Mouse (Mus musculus) thymus, adult 18-20 months (tissue): ENCODE results near the gene Auts2.

Experiments used
- DNase-seq, 2 experiments: peaks; one replicate each; pipeline ENCODE4 v3.0.0; 2022; ENCODE audit warnings: mixed read lengths in 2 of 2

The Auts2 gene

DNA sequence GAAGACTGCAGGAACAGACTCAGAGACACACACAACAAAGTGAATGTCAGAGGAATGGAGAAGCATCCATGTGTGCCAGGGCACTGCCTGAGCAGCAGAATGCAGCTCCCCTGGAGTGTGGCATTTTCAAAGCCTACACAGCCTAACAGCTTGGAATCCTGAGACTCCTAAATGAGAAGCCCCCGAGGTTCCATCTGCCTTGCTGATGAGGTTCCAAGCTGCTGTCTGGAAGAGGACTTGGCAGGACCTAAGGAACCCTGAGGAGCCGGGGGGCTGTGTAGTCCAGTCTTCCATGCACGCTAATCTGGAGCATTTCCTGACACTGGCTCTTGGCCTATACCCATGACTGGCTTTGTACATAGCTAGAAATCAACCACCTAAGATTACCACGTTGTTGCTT, 670.0 kb downstream of the Auts2 start:
- DNase-seq = no peak

DNA sequence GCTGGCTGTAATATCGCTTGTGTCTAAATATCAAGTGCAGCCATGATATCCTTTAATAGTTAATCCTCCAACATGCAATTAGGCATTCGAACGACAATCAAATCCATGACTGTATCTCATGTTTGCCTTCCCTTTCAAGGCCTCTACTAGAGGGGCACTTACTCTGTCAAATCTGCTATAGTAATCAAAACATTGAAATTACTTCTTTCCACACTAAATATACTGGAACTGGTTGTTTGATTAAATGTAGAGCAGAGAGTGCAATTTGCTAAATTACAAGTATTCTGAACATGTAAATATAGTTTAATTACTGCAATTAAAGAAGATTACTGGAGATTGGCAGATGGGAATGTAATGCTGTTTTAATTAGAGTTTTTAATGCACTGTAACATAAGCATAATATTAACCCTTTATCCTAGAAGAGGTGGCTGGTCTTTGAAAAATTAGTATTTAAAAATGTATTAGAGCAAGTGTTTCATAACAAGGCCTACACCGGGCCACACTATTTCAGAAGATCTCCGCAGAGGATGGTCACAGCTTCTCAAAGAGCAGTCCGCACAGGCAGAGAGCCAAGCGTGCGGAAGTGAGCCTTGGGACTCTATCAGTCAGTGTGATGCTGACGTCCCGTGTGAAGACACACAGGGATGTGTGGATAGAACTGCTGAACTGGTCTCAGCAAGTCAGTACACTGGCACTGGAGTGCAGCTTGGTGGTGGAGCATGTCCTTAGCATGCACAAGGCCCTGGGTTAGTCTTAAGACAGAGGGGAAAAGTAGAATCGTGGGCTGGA, 673.2 kb downstream of the Auts2 start:
- DNase-seq = no peak

DNA sequence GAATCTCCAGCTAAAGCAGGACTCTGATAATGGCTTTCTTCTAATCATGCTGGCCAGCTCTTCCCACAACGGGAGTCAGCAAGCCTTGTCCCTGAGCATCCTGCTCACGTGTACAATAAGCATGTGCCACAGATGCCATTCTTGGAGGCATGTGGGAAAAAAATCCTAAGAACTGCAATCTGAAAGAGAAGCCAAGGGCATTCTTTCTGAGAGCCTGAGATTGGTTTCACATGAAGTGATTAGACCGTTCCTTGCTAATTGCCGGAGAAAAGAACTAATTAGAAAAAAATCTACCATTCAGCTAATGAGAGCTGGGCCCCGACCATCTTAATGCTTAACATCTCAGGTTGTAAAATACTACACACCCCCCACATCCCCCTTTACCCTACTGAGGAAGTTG, 677.9 kb downstream of the Auts2 start:
- DNase-seq = no peak

DNA sequence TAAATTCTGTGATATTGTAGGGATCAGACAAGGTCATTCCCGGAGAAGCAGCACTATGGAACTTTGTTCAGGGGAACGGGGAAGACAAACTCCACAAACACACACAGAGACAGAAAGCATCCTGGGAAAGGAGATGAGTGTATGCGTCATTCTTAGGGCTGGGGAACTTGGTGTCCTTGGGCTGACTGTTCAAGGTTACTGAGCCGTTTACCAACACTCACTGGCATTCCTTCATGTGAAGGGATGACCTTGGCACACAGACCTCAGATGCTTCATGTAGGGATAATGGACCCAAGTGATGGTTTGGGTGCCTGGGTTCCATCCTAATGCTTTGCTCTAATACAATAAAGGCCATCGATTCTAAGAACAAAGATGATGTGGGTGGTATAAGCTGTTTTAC, 685.2 kb downstream of the Auts2 start:
- DNase-seq = no peak

DNA sequence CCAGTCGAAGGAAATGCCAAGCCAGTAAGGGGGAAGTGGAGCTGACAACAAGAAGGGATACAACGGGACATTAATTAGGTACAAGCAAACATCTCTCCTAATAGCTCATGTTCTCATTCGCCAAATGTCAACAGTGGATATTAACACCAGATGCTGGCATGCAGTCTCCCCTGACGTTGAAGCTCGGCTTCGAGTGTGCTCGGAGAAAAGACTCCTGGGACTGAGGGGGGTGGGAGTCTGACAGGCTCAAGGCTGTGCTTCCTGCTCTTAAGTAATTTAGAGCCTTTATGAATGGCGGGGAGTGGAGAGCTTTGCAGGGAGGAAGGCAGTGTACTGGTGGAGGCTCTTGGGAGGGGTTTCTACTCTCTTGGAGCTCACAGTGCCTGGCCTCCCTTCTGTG, 687.8 kb downstream of the Auts2 start:
- DNase-seq = no peak

DNA sequence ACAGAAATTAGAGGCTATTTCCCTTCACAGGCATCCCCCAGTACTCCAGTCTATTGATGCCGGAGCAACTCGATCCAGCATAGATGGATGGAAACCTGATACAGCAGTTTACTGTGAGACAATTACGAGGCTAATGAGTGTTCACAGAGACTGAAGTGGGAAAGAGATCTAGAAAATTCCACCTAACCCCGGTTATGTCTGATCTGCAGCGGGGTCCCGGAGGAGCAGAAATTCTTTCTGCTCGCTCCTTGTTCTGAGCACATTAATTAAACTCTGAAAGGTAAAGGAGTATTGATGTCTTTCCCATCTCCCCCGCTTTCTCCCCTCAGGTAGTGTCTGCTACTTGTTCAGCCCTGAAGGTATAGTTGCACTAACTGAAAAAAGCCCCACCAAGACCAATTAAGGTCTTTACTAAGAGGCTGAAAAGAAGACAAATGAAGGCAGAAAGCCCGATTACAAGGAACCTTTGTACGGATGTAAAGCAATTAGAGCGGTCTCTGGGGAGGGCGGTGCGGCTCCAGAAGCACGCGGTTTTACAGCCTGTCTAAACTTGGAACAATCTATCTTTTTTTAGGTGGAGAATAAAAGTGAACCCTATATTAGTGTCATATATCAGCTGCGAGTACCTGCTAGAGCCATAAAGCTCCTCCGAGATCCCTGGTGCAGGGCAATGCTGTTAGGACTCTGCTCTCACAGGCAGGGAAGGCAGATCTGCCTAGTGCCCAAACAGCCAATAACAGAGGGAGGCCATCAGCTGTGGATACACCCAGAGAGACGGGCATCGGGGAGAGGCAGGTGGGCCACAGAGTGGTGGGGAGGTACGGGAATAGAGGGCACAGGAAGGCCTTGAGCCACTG, 691.3 kb downstream of the Auts2 start:
- no peak for DNase-seq

DNA sequence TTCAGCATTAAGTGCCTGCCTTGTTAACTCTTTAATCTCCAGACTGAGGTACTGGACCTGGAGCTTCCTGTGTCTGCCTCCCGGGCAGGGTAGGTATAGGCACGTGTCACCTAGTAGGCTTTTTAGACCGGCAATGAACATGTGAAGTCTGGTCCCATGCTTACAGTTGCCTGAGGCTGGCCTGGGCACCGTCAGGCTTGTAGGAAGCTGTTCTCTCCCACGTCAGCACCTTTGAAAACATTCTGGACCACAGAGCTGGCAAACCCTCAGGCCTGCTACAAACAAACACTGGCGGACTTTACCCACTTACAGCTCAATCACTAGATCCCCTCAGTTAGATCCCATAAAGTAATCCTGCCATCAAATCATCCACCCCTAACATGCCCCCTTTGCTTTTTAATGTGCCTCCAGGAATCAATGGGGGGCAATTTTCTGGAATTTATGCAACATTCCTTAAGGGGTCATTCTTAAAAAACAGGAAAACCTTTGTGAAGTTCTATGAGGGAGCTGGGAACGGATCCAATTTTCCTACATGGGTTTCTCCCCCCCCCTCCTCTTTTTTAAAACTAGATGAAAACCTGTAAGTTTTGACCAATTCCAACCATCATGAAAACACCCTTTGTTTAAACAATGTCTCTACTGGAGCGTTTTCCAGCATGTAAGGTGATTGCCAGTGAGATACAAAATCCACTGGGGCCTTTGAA, 692.4 kb downstream of the Auts2 start:
- DNase-seq = no peak

DNA sequence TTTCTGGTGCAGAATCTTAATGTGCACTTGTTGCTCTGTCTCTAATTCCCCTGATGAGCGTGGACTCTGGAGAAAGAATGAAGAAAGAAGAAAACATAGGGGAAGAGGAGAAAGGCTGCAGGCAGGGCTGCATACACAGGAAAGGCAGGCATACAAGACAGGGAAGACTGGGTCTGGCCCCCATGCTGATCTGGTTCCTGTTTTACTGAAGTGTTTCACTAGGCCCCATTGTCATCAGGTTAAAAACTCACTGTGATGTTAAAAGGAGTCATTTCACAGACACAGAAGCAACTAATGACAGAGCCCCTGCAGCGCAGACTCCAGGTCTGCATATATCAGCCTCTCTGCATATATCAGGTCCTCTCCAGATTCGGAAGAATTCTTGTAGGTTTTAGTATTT, 693.5 kb downstream of the Auts2 start:
- no peak for DNase-seq

DNA sequence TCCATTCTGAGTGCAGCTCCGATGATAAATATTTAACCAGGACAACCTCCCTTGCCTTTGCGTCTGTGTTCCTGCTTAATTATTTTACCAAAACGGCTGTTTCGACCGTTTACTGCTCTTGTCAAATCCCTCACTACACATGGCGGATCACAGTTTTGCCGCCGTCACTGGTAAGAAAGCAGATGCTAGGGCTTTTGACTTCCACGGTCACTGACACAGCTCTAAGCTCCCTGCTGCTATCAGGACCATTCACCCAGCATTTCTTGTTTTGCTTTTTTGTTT, 698.7 kb downstream of the Auts2 start:
- DNase-seq = no peak

DNA sequence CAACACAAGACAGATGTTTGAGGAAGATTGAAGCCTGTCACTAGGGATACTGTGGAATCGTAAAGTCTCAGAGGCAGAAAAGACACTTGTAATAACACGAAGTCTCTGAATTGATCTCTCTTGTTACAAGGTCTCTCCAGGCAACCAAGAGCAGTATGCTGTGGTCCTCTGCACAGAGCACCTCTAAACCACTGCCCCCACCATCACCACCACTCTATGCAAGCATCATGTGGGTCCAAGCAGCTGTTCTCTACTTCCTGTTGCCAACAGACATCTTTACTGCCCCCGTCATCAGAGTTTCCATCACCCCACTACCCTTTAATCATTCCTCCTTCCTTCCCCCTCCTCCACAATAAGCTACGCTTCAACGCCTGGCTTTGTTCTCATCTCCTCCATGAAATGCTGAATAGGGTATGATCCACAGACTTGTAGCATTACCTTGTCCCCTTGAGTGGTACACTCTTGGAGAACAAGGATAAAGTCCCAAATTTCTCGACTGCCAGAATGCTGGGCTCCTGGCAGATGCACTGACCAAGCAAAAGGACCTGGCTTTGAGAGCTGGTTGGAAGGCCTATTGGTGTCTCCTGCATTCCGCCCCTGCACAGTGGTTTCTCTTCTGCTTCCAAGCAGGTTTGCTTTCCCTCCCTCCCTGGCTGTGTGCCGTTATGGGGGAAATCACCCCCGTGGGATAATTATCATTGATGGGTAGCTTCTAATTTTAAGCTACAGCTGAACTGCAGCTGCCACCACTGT, 699.2 kb downstream of the Auts2 start:
- no peak for DNase-seq

DNA sequence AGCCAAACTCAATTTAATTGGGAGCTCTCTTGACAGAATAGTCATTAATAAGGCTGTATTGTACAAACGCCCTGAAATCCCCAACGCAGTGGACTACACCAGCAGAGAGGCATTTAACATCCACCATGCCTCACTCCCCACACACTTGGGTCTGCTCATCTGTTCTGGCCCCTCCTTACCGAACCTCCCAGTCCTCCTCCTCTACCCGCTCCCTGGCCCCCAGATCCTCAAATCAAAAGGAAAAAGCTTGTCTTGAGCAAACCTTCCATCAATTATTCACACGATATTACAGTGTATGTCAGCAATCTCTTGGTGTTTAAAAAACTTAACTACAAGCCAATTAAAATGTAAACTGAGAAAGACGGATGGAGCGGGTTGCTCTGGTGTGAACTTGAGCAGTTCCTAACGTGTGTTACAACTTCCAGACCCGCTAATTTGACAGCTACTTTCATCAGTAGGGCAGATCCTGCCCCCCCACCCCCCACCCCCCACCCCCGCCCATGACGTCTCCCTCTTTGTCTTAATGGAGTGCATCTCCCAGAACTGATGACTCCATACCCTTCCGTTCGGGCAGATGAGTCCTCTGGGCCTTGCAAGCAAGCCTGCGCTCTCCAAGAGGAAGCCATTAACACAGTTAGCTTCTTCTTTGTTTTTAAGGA, 703.4 kb downstream of the Auts2 start:
- DNase-seq = no peak

DNA sequence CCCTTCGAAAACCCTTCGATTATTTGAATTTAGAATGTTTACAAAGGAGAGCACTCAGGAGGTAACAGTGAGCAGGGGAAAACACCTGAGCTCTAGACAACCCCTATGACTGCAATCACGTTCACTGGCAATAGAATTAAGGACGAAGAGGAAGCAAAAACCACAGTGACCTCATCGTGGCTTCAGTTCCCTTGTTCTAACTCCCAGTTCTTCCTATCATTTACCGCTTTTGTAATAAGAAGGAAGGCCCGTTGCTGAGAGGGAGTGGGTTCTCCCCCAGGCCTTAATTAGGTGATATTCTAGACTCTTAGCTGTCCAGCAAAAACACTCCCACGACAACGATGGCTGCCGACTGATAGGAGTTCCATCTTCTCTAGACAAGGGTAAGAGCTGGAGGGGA, 704.1 kb downstream of the Auts2 start:
- no peak for DNase-seq

DNA sequence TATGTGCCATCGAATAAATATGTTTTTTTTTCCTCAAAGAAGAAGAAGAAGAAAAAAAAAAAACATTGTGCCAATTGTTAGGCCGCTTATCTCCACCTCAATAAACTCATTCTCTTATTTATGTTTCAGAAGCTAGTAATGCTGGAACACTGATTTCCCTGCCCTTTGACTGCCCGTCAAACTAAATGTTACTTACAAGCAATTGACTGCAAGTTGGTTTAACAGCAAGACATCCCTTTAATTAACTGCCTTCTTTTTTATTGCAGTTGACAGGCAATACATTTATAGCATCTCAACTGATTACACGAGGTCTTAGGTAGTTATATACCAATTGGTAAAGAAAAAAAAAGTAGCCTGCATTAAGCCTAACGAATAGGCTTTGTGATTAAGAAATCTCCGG, 705.1 kb downstream of the Auts2 start:
- DNase-seq = no peak

DNA sequence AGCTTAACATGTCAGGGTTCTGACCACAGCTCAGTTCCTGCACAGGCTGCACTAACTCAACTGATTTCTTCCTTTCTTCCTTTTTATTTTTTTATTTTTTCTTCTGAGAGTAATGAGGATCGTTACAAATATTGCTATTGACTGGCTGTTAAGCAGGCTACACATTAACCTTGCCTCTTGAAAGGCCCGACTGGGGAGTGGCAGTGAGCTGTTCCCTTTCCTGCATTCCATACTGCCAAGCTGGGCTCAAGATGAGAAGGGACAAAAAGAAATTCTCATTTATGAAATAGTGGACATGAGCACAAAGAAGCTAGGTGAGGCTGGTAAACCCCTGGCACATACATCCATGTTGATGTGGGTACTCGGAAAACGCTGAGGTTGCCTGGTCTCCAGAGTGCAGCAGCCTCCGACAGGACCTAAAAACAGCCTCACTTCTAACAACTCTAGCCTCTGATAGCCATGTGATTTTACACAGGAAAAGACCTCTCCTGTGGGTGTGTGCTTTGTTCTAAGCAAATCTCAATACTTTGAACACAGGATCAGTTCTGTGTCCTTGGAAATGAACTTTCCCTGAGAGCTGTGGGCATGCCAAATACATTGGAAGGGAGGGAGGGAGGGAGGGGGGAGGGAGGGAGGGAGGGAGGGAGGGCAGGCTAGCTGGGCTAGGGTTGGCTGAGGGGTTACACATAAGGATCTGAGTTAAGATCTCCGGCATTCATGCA, 707.0 kb downstream of the Auts2 start:
- DNase-seq = no peak

DNA sequence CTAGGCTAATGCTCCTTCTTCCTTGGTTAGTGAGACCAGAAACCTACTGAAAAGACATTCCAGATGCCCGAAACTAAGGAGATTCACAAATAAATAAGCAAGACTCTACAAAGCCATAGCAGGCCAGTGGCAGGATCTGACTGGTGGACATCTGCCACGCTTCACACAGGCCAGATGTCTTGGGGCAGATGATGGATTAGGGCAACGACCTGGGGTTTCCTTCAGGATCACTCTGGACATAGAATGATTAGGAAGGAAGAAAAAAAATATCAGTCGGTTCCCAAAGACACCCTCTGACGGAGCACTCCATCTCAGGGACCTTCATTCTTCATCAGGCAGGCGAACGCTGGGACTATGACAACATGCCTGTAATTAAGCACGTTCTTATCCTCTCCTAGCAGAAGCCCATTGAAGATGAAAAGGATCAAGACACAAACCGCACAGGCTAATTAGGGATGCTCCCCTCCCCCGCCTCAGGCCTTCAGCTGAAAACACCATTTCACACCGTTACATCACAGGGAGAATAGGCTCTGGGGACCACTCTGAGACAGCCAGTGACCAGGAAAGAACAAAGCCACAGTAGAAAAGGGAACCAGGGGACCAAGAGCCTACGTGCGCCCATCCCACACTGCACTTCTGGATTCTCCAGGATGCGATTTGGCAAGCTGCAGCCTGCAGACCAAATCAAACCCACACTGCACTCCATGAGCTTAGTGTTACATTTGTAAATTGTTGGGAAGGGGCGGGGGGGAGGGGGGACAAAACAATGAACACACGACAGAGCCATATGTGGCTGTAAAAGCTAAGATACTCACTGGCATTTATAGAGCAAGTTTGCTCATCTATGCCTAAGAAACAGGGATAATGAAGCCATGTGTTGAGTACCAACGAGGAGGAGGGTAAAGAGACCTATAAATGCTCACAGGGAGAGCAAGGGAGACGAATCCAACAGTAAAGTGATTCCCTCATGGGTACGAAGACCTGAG, 710.0 kb downstream of the Auts2 start:
- DNase-seq = no peak

DNA sequence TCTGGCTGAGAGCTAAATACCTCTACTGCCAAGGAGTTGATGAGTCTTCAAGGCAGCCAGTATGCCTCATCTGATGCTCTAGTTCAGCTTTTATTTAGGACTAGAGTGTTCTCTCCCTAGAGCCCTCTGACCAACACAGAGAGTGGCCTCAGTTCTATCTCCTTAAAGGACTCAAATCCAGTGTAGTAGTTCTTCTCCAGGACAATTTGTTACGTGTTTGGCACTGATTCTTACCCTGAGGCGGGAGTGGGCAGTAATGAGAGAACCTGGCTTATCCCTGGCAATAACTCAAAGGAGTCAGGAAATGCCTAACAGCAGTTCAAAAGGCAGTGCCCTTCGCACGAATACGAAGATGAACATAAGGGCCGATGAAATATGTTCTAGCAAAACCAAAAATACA, 713.0 kb downstream of the Auts2 start:
- DNase-seq = no peak

DNA sequence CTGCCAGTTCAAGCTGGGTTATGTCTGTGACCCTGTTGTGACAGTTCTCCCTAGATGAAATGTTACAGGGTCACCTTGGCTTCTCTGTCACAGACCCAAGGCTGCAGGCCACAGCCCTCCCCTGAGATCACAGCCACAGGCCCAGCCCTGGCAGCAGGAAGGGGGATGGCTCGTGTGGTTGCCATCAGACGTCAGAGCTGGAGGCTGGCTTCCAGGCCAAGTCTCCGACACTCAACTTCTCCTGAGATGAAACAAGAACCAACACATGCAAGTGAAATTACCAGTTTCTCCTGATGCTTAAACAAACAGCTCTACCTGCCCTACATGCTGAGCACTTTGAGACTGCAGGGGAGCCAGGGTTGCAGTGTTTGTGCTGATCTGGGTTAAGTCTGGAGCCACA, 713.9 kb downstream of the Auts2 start:
- DNase-seq = no peak

DNA sequence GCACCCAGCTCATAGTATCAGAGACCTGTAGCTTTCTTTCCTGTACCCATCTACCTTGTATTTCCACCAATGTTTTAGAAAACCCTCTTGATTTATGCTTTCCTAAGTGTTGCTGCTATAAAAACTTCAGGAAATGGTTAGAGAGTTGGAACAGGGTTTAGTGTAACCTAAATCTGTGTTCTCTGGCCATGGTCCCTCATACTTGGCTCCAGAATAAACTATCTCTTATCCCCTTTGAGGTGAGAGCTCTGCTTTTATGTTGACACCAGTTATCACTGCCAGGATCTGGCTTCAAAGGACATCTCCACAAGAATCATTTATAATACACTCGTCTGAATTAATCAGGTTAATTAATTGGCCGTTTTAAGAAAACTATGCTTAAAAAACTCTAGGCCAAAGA, 714.5 kb downstream of the Auts2 start:
- DNase-seq = no peak

DNA sequence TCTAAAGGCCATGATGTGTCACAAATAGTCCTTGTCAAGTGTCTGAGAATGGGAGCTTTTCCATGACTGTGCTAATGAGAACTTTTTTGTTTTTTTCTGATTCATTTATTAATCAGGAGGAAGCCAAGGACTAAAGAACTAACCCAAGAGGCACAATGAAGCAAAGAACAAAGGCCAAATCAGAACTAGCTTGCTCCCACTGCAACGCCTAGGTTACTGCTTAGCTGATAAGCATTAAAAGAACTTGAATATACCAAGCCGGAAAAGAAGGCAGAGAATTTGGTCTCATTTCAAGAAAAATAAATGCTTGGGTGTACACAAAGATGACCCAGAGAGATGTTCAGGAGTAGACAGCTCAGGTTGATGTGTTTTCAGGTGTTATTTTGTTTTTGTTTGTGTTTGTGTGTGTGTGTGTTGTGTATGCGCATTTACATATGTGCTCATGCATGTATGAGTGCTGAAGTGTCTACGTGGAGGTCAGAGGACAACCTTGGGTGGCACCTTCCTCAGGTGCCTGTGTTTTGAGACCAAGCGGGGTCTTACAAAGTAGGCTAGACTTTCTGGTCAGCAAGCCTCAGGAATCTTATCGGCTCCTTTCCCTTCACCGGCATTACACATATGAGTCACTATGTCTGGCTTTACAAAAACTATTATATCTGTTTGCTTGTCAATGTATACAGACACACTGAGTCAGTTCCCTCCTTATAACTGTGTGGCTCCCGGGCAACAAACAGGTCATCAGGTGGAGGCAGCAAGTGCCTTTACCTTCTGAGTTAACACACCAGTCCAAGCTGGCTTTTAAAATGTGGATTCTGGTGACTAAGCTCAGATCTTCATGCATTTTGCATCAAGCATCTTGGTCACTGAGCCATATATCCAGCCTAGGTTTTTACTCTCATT, 716.5 kb downstream of the Auts2 start:
- DNase-seq = no peak

DNA sequence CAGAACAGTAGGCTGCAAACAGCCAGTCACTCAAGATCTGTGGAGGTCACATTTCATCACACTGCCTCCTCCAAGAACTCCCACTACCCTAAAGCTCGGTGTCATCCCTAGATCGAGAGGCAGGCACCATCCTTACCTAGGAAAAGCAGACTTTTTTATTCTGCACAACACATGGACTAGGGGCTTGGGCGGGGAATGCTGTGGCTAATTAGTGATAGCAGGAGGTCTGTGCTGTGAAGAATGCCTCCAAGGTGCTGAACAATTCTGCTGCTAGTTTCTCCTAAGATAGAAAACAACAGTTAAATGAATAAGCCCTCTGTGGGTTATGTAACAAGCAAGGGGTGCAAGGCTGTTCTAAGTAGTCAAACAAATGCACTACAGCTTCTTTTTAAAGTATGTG, 717.7 kb downstream of the Auts2 start:
- DNase-seq = no peak
